Mouse (Mus musculus) urinary bladder, postnatal 4 days (tissue): ENCODE data around the gene Gm20388.
A peak's percentile ranks its signal among the peaks of the same experiment; 100 is the strongest.

ENCODE experiments used
- DNase-seq, 2 experiments: peaks; one replicate each; pipeline ENCODE4 v3.0.0; 2021 to 2022; ENCODE audit warnings: low spot score in 2 of 2

The Gm20388 gene

DNA sequence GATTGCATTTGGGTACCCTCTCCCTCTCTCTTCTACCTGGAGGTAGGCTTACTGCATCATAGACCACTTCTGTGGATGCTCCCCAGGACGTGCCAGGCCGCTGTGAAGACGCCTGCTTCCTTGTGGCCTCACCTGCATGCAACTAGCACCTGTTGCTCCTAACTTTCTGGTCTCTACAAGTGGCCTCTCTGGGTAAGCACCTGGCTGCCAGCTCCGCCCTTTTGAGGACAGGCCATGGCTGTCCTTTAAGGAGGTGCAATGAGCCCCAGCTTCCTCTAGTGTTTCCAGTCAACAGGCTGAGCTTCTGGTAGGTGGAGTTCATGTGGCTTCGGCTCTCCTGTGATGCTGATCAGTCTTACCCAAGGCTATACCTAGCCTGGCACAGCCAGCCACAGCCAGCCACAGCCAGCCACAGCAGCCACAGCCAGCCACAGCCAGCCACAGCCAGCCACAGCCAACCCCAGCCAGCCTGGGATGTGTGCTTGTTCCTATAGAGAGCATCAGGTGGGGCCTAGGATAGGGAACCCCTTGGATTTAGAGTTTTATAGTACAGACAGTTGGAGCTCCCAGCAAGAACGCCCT, 344.9 kb downstream of the Gm20388 start:
- no peak for DNase-seq

DNA sequence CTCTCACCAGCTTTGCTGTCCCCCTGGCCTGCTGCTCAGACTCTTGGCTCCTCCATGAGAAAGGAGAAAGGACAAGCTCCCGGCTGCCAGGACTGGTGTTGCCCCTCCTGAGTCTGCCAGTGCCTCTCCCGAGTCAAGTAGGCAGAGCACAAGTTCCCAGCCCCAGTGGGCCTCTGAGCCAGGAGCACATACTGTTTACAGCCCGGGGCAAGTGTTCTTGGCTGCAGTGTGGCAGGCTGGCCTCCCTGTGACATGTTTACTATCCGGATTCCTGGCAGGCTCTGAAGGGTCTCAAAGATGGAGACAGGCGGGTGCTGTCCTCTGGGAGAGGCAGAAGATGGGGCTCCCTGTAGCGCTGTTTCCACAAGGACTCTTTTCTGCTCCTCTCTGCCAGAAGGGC, 346.3 kb downstream of the Gm20388 start:
- peak in 1 of 2 experiments; percentile 49 for DNase-seq

- DNase-seq: no peak
Observed at GRCm38 (mm10) chr8:120259206-120259605, 348.6 kb downstream of the Gm20388 start.

DNA sequence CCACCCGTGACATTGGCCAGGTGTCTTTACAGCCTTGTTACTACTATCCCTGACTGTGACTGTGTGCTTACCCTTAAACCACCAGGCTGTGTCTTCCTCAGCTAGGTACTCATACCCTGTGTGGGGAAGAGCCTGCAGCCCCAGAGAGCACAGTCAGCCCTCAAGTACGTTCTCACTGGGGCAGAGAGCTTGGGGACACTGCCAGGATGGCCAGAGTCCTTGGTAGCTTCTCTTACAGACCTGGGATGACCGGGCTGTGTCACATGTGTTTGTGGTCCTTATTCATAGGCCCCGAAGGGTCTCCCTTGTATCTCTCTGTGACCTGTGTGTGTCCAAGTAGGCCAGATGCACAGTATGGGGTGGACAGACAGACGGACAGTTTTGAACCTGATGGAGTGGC, 350.0 kb downstream of the Gm20388 start:
- no peak for DNase-seq

- no peak for DNase-seq
Observed at GRCm38 (mm10) chr8:120261338-120262120, 350.9 kb downstream of the Gm20388 start.

DNA sequence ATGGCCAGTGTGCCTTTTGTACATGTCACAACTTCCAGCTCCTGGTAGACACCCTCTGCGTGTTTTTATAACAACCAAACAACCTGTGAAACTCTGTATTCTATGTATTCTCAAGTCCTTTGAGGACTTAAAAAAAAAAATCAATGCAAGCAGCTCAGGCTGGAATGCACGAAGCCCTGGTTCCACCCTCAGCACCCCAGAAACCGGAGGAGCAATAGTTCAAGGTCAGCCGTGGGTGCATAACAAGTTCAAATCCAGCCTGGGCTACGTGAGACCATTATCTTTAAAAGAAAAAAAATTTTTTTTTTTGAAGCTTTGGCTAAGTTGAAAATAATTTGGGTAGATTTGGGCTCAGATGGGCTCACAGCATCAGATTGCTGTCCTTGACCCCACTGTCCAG, 353.2 kb downstream of the Gm20388 start:
- DNase-seq: no peak

DNA sequence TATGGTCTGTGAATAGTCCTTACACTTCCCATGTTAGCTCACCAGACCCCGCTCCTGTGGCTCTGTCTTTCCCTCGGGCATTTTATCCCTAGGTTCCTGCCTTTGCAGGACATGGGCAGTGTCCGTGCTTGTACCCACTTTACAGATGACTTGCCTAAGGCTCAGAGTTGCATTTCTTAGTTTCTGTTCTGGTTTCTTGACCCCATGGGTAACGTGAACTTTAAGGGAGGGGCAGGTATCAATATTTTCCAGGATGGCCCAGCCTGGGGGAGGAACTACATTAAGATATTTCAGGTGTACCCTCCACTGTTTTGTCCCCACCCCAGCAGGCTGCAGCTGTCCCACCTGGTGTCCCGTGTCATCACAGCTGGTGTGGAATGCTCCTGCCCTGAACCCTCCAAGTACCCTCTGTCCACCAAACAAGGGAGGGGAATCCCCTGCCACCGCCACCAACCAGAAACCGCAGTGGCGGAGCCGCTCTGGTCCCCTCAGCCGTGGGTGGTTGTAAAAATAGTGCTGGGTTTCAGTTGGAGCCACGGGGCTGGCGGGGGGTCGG, 353.8 kb downstream of the Gm20388 start:
- DNase-seq: no peak

- peak in 1 of 2 experiments; percentile 70 for DNase-seq
Observed at GRCm38 (mm10) chr8:120264944-120265453, 354.4 kb downstream of the Gm20388 start.

DNA sequence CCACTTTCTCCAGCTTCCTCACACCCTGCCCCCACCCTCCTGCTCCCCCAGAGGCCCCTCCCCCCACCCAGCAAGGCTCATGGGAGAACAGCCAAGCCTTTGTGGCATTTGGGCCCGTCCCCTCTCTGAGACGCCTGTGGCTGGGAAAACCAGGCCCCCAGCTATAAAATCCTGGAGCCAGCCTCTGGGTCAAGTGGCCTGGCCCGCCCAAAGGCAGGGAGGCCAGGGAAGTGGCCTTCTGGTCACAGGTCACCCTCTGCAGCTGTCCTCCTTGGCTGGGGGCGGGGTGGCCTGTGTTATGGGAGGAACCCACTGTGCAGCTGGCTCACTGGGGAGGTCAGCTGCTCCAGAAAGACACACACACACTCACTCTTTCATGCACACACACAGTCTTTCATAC, 354.8 kb downstream of the Gm20388 start:
- peak; percentile 77 to 81 for DNase-seq

DNA sequence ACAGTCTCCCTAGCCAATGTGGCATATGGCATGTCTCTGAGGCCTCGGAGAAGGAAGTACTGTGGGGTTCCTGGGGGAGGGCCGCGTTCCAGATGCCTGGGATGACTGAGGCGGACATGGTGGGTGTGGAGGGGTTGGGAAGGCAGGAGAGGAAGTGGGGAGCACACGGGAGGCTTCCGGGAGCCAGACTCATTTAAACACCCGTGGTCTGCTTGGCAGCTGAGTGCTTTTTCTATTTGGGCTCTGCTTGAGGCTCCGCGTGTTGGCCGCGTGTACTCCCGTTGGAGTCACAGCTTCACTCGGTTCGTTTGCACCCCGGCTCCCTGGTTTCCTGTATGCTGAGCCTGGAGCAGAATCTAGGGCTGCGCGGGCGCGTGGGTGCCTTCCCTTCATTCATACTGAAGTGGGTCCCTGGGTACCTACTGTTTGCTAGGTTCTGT, 357.9 kb downstream of the Gm20388 start:
- DNase-seq: no peak

DNA sequence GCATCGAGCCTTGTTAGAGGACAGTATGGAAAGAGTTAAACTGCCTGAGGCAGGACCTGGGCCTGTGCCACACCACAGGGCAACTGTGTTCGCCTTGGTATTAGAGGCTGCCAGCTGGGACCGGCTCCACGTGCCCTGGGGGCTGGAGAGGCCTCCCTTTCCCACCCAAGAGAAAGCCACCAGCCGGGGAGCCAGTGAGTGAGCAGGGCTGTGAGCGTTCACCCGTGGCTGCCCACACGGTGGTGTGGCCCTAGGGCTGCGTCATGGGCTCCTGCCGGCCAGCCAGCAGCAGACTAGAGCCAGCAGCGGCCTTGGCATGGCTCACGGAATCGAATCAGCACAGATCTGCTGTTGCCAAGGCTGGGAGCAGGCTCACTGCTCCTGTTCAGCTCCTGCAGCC, 359.8 kb downstream of the Gm20388 start:
- no peak for DNase-seq

DNA sequence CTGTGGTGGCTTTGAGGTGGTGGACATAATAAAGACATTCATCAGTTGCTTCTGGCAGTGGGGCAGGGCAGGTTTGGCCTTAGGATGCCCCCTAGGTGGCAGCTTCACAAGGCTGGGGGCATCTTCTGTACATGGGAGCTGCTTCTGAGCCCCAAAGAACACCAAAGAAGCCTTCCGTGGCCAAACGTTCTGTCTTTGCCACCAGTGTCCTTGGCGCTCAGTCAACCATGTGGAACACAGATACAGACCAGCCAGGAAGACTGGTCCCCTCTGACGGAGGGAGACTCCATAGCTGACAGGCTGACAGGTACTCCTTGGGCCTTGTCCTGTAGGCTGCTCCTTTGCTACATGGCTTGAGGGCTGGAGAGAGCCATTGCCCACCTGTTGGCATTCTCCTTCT, 362.8 kb downstream of the Gm20388 start:
- no peak for DNase-seq

GRCm38 (mm10) chr8:120276051-120276890, 365.6 kb downstream of the Gm20388 start:
- peak; percentile 92 for DNase-seq

DNA sequence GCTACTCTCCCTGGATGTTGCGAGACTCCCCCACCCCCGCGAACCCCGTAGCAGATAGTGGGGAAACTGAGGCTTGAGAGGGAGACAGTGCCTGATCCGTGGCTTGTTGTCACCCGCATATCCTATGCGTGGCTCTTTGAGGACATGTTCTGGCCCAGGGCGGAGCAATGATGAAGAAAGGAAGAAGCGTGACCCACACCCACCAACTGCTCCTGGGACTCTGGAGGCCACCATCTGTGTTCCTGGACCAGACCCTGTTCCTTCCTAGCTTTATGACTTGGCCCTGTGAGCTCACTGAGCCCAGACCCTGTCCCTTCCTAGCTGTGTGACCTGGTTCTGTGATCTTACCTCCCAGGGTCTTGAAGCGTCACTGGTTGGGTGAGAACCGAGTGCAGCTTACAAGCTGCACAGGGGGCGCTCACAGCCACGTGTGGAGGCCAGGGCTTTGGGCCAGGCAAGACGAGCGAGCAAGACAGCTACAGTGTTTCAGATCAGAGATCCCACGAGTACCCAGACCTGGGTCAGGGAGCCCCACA, 366.3 kb downstream of the Gm20388 start:
- DNase-seq: peak in 1 of 2 experiments; percentile 62

- peak in 1 of 2 experiments; percentile 47 for DNase-seq
Observed at GRCm38 (mm10) chr8:120278009-120278408, 367.4 kb downstream of the Gm20388 start.

- DNase-seq: no peak
Observed at GRCm38 (mm10) chr8:120279418-120279817, 368.8 kb downstream of the Gm20388 start.

GRCm38 (mm10) chr8:120281487-120281886, 370.8 kb downstream of the Gm20388 start:
- DNase-seq: peak; percentile 62 to 81

DNA sequence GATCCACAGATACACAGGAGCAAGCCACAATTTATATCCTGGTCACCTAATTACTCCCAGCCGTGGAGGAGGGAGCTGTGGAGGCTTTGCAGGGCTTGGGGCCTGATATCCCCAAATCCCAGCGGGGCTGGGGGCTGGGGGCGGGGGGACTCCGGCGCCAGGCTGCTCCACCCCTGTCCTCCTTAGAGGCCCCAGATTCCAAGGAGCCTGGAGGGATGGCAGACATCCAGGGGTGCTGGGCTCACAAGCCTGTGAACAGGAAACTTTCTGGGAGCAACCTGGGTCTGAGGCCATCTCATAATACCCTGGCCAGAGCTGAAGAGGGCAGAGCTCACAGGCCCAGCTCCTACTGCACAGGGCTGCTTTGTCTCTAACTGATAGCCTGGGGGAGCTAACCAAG, 371.8 kb downstream of the Gm20388 start:
- DNase-seq: no peak

DNA sequence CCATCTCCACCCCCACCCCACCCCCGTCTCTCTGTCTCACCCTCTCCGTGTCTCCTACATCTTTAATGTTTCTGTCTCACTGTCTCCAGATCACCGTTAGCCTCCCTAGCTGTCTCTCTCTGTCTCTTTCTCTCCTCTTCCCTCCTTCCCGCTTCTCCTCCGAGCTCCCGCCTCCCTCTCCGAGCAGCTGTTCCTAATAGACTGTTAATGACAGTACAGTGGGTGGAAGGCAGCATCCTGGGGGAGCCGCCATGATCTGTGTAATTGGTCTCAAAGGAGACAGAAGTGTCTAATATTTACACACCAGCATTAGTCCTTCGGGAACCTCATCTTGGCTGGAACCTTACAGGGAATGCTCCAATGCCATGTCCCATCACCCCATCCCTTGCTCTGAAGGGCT, 373.6 kb downstream of the Gm20388 start:
- DNase-seq: no peak

DNA sequence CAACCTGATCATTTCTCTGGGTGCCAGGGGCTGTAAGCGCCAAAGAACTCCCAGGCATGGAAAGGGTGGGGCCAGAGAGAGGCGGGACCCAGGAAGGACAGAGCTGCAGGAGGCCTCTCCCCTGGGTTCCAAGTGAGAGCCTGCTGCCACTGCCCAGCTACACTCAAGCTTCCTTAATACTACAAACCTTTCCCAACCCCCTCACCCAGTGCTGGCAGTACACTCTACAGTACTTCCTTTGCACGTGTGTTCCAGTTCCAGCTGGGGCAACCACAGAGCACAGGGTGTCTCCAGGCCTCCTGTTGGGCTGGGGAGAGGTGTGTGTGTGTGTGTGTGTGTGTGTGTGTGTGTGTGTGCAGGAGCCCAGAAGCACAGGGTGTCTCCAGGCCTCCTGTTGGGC, 374.4 kb downstream of the Gm20388 start:
- DNase-seq: no peak

DNA sequence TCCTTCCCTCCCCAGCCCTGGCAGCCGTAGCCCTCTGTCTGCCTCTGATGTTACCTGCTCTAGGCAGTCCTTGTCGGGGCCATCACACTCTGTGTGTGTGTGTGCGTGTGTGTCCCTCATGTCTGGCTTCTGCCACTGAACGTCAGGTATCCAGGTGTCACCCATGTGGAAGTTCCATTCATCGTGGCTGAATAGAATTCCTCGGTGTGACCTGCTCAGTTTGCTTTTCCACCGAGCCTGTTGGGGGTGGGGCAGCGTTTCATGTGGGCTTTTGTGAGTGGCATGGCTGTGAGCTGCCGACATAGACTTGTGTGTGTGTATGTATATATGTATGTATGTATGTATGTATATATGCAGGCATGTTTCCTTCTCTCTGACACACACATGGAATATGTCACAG, 375.2 kb downstream of the Gm20388 start:
- no peak for DNase-seq
